Mouse (Mus musculus): Measurements from ENCODE around the gene Sema4a. TPM values are rescaled to one million over a fixed set of nuclear protein-coding genes. Genes with fewer than 3 reads are reported as not detected.

Gene Sema4a
- total and polyA plus RNA-seq, 2 experiments from 2014 or later, result 0.93 to 2.1 TPM

GRCm38 (mm10) chr3:88422020-88422720 is 38.8 kb downstream of the Sema4a start:
- DNase-seq (ENCODE audit: low spot score), result no peak
- Histone ChIP-seq H3K4me2 (ENCODE audit: low read depth, low read length) (no peak overlapping the region), H3K36me3 (replicated peaks; ENCODE audit: control insufficient read depth, insufficient read depth, low read length) (peaks cover 42% of the 10 kb centered on the region), H3K27ac (ENCODE audit: low read depth) (no peak overlapping the region), H3K9me3 (replicated peaks; ENCODE audit: control insufficient read depth, low read length) (no peaks in the 10 kb centered on the region), H3K4me1 (ENCODE audit: control insufficient read depth, insufficient read depth) (peaks cover 14% of the 10 kb centered on the region), H3K27me3 (ENCODE audit: control insufficient read depth, insufficient read depth, low read length) (no peaks in the 10 kb centered on the region), H3K9ac (replicated peaks; ENCODE audit: low read depth, low read length) (no peak overlapping the region), H3K4me3 (ENCODE audit: low read depth, low read length) (no peak overlapping the region)
- no peak for ATAC-seq (ENCODE audit: insufficient read depth, low read depth)
- WGBS, result 38% methylated on average over 9 of the region's 9 CpGs
- TF ChIP-seq CTCF (IDR thresholded peaks at IDR 0.05; ENCODE audit: low read depth) (no peak), EP300 (IDR thresholded peaks at IDR 0.05; ENCODE audit: low read depth) (no peak)

GRCm38 (mm10) chr3:88420771-88421170 is 40.2 kb downstream of the Sema4a start:
- Histone ChIP-seq H3K36me3 (replicated peaks; ENCODE audit: control insufficient read depth, insufficient read depth, low read length) (peaks cover 55% of the 10 kb centered on the region), H3K9ac (replicated peaks; ENCODE audit: low read depth, low read length) (no peak overlapping the region), H3K4me2 (ENCODE audit: low read depth, low read length) (no peak overlapping the region), H3K4me3 (ENCODE audit: low read depth, low read length) (no peak overlapping the region), H3K27me3 (ENCODE audit: control insufficient read depth, insufficient read depth, low read length) (no peaks in the 10 kb centered on the region), H3K27ac (ENCODE audit: low read depth) (no peak overlapping the region), H3K9me3 (replicated peaks; ENCODE audit: control insufficient read depth, low read length) (no peaks in the 10 kb centered on the region), H3K4me1 (ENCODE audit: control insufficient read depth, insufficient read depth) (peaks cover 14% of the 10 kb centered on the region)
- DNase-seq (ENCODE audit: low spot score), result no peak
- no peak for ATAC-seq (ENCODE audit: insufficient read depth, low read depth)
- 92% methylated on average over 19 of the region's 19 CpGs for WGBS
- TF ChIP-seq CTCF (IDR thresholded peaks at IDR 0.05; ENCODE audit: low read depth) (no peak), EP300 (IDR thresholded peaks at IDR 0.05; ENCODE audit: low read depth) (no peak)

- peaks cover 66% of the 10 kb centered on the region for H3K36me3 ChIP-seq (replicated peaks; ENCODE audit: control insufficient read depth, insufficient read depth, low read length)
- no peak overlapping the region for H3K4me2 ChIP-seq (ENCODE audit: low read depth, low read length)
- TF ChIP-seq EP300 (IDR thresholded peaks at IDR 0.05; ENCODE audit: low read depth) (no peak), CTCF (IDR thresholded peaks at IDR 0.05; ENCODE audit: low read depth) (no peak)
These were observed 43.0 kb downstream of the Sema4a start for GRCm38 (mm10) chr3:88418016-88418415.

GRCm38 (mm10) chr3:88415668-88416067 is 45.3 kb downstream of the Sema4a start:
- H3K4me2 ChIP-seq (ENCODE audit: low read depth, low read length), result no peak overlapping the region
- 50% methylated on average over 4 of the region's 4 CpGs for WGBS
- H3K4me1 ChIP-seq (ENCODE audit: control insufficient read depth, insufficient read depth), result peaks cover 10% of the 10 kb centered on the region; the same call in 1 of the 2 replicates
- no peak for TF ChIP-seq CTCF (IDR thresholded peaks at IDR 0.05; ENCODE audit: low read depth)
- no peak for TF ChIP-seq EP300 (IDR thresholded peaks at IDR 0.05; ENCODE audit: low read depth)
- no peak for DNase-seq (ENCODE audit: low spot score)
- H3K4me3 ChIP-seq (ENCODE audit: low read depth, low read length), result no peak overlapping the region
- H3K27me3 ChIP-seq (ENCODE audit: control insufficient read depth, insufficient read depth, low read length), result no peaks in the 10 kb centered on the region
- H3K36me3 ChIP-seq (replicated peaks; ENCODE audit: control insufficient read depth, insufficient read depth, low read length), result peaks cover 66% of the 10 kb centered on the region
- H3K27ac ChIP-seq (ENCODE audit: low read depth), result no peak overlapping the region
- no peak overlapping the region for H3K9ac ChIP-seq (replicated peaks; ENCODE audit: low read depth, low read length)
- no peak for ATAC-seq (ENCODE audit: insufficient read depth, low read depth)
- H3K9me3 ChIP-seq (replicated peaks; ENCODE audit: control insufficient read depth, low read length), result no peaks in the 10 kb centered on the region

More at GRCm38 (mm10) chr3:88418016-88418415, 43.0 kb downstream of the Sema4a start:
- no peak for ATAC-seq (ENCODE audit: insufficient read depth, low read depth)
- DNase-seq (ENCODE audit: low spot score), result no peak
- no peak overlapping the region for H3K27ac ChIP-seq (ENCODE audit: low read depth)
- 72% methylated on average over 6 of the region's 6 CpGs for WGBS
- no peak overlapping the region for H3K9ac ChIP-seq (replicated peaks; ENCODE audit: low read depth, low read length)
- no peaks in the 10 kb centered on the region for H3K4me1 ChIP-seq (ENCODE audit: control insufficient read depth, insufficient read depth)
- no peak overlapping the region for H3K4me3 ChIP-seq (ENCODE audit: low read depth, low read length)
- H3K27me3 ChIP-seq (ENCODE audit: control insufficient read depth, insufficient read depth, low read length), result no peaks in the 10 kb centered on the region
- no peaks in the 10 kb centered on the region for H3K9me3 ChIP-seq (replicated peaks; ENCODE audit: control insufficient read depth, low read length)

- 77% methylated on average over 11 of the region's 11 CpGs for WGBS
- no peak for DNase-seq (ENCODE audit: low spot score)
- no peak for ATAC-seq (ENCODE audit: insufficient read depth, low read depth)
- Histone ChIP-seq H3K36me3 (replicated peaks; ENCODE audit: control insufficient read depth, insufficient read depth, low read length) (peaks cover 37% of the 10 kb centered on the region), H3K9ac (replicated peaks; ENCODE audit: low read depth, low read length) (no peak overlapping the region), H3K4me1 (ENCODE audit: control insufficient read depth, insufficient read depth) (peaks cover 12% of the 10 kb centered on the region; the same call in 1 of the 2 replicates), H3K4me2 (ENCODE audit: low read depth, low read length) (no peak overlapping the region), H3K27me3 (ENCODE audit: control insufficient read depth, insufficient read depth, low read length) (no peaks in the 10 kb centered on the region), H3K4me3 (ENCODE audit: low read depth, low read length) (no peak overlapping the region), H3K27ac (ENCODE audit: low read depth) (no peak overlapping the region), H3K9me3 (replicated peaks; ENCODE audit: control insufficient read depth, low read length) (no peaks in the 10 kb centered on the region)
- TF ChIP-seq CTCF (IDR thresholded peaks at IDR 0.05; ENCODE audit: low read depth) (no peak), EP300 (IDR thresholded peaks at IDR 0.05; ENCODE audit: low read depth) (no peak)
These were observed 48.3 kb downstream of the Sema4a start for GRCm38 (mm10) chr3:88412636-88413035.

GRCm38 (mm10) chr3:88411681-88412080 is 49.3 kb downstream of the Sema4a start:
- Histone ChIP-seq H3K9me3 (replicated peaks; ENCODE audit: control insufficient read depth, low read length) (no peaks in the 10 kb centered on the region), H3K27ac (ENCODE audit: low read depth) (no peak overlapping the region), H3K9ac (replicated peaks; ENCODE audit: low read depth, low read length) (no peak overlapping the region), H3K4me3 (ENCODE audit: low read depth, low read length) (no peak overlapping the region), H3K4me2 (ENCODE audit: low read depth, low read length) (no peak overlapping the region), H3K4me1 (ENCODE audit: control insufficient read depth, insufficient read depth) (peaks cover 12% of the 10 kb centered on the region; the same call in 1 of the 2 replicates), H3K27me3 (ENCODE audit: control insufficient read depth, insufficient read depth, low read length) (no peaks in the 10 kb centered on the region), H3K36me3 (replicated peaks; ENCODE audit: control insufficient read depth, insufficient read depth, low read length) (peaks cover 29% of the 10 kb centered on the region)
- TF ChIP-seq CTCF (IDR thresholded peaks at IDR 0.05; ENCODE audit: low read depth), result no peak
- TF ChIP-seq EP300 (IDR thresholded peaks at IDR 0.05; ENCODE audit: low read depth), result no peak
- 59% methylated on average over 4 of the region's 4 CpGs for WGBS
- DNase-seq (ENCODE audit: low spot score) (no peak), ATAC-seq (ENCODE audit: insufficient read depth, low read depth) (no peak)

All from heart, postnatal 0 days (tissue).